Mouse (Mus musculus) frontal cortex, adult (tissue): ENCODE data around the gene Rusc2.

Source experiments
- ATAC-seq: cut with Nextera tagmentation; 2 replicates; pipeline ENCODE4 v1.9.2; 2017; ENCODE audit warnings: mild to moderate bottlenecking, moderate library complexity, mixed read lengths; ENCODE audit not compliant: low TSS enrichment

The Rusc2 gene

DNA sequence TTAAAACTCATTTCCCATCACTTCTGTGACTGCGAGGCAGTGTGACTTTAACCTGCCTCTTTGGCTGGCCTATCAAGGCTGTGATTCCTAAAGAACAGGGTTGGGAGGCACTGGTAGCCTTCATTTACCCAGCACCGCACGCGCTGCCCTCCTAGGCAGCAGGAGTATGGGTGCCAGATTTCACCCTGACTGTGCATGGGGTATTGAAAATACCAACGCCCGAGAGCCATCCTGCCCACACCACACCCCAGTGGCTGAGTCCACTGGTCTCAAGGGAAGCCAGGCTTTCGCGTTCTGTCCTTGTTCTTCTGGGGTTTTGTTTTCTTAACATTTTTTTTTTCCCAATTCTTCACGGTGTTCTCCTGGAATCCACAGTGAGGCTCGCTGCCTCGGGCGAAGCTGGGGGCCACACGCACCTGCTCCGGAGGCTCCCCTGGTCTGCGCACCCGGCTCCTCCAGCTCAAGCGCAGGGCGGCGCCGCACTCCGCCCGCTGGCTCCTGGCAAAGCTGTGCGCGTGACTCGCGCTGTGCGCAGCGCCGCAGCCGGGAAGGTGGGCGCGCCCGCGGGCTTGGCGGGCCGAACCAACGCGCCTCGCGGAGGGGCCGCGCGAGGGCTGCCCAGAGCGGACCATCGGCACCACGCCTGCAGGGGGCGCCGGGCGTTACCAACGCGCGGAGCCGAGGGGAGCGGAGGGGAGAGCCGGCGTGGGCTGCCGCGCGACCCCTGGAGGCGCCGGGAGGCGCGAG, at the start of gene Rusc2:
Gene Rusc2, plus strand, starts transcription at position 572 of the 747 bp plus-strand sequence.
- ATAC-seq: peak; percentile 91

DNA sequence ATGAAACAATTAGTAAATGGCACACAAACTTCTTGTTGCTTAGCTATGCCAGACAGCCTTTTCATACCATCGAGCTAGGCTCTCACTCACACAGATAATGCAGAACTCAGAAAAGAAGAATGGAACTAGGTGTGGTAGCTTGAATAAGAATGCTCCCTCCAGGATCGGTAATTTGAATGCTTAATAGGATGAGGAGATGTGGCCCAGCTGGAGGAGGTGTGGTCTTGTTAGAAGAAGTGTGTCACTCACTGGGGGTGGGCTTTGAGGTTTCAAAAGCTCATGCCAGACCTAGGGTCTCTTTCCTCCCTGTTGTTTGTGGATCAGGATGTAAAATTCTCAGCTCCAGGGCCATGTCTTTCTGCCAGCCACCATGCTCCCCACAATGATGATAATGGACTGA, 47.0 kb upstream of the Rusc2 start:
- ATAC-seq: no peak

DNA sequence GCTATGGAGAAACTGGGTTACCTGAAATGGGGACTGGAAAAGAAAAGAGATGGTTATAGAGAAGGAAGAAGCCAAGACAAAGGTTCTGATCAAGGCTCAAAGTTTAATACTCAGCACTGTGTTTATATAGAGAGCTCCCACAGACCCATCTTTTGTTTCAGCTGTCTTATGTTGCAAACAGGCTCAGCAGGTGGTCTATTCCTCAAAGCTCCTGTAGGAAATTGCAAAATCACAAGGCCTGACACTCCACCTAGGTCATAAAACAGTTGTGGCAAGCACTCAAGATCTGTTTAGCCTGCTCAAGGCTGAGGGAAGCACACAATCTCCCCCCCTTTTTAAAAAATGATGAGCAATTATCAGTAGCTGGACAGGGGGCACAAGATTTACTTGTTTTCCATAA, 45.6 kb upstream of the Rusc2 start:
- ATAC-seq: no peak

DNA sequence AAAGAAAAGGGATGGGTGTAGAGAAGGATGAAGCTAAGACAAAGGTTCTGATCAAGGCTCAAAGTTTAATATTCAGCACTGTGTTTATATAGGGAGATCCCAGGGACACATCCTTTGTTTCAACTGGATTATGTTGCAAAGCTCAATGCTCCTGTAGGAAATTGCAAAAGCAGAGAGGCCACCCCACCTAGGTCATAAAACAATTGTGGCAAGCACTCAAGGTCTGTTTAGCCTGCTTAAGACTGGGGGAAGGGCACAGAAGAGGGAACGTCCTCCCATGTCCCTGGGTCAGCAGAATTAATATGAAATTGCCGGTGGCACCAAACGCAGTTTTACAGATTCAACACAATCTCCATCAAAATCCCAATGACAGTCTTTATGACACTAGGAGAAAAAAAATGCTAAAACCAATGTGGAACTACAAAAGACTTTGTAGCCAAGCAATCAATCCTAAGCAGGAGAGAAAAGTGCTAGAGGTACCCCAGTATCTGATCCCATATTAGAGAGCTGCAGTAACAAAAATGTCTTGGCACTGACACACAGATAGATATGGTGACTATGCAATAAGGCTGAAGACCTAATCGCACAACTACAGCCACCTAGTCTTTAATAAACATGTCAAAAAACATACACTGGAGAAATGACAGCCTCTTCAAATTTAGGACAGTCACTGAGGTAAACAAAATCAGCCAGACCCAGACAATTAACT, 41.5 kb upstream of the Rusc2 start:
- ATAC-seq: no peak

DNA sequence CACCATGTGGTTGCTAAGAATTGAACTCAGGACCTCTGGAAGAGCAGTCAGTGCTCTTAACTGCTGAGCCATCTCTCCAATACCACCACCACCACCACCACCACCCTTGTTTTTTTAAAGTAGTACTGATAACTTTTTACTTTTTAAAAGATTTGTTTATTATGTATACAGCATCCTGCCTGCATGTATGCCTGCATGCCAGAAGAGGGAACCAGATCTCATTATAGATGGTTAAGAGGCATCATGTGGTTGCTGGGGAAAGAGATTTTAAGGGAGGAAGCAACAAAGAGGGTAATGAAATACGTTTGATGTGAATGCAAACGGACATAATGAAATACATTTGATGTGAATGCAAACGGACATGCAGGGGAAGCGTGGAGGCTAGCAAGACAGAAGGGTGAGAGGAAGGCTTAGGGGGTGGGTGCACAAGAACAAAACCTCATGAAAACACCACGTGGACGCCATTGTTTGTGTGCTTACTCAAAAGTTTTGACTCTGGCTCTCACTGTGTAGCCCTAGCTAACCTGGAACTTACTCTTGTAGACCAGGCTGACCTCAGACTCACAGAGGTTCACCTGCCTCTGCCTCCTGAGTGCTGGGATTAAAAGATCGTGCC, 40.4 kb upstream of the Rusc2 start:
- ATAC-seq: no peak

DNA sequence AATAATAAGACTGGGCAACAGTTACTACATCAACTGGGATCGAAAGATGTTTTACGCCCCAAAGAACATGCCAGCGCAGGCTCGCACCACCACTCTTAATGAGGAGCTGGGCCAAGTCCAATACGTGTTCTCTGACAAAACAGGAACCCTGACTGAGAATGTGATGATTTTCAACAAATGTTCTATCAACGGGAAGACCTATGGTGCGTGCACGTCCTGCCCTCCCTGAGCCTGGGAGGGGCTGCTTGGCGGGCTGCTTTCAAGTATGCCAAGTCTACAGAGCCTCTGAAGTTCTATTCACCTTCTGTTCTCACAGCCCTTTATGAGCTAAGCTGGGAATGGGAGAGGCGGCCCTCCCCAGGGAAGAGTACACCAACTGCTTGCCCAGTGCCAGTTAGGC, 39.3 kb upstream of the Rusc2 start:
- ATAC-seq: no peak

DNA sequence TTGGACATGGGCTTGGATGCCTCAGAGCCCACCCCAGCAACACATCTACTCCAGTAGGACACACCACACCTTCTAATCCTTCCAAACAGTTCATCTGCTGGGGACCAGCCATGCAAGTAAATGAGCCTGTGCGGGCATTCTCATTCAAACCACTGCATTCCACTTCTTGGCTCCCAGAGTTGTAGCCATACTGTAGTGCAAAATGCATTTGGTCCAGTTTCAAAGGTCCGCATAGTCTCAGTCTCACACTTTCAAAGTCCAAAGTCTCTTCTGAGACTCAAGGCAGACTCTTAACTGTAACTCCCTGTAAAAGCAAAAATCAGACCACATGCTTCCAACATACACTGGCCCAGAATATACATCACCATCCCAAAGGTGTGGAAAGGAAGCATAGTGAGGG, 36.8 kb upstream of the Rusc2 start:
- ATAC-seq: no peak

DNA sequence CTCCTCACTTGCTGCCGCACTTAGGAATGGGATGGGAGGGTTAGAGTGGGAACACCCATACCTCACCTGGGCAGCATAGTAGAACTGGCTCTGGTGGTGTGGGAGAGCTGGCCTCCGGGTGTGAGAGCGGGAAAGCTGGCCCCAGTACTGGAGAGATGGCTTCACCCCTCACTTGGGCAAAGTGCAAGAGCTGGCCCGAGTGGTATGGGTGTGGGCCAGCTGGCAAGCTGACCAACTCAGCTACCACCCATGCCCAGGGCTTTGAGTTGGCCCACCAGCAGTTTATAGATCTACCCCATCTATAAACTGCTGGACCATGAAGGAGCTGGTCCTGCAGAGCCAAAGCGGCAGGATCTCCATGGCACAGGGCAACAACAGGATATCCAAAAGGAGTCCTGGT, 32.6 kb upstream of the Rusc2 start:
- ATAC-seq: no peak

DNA sequence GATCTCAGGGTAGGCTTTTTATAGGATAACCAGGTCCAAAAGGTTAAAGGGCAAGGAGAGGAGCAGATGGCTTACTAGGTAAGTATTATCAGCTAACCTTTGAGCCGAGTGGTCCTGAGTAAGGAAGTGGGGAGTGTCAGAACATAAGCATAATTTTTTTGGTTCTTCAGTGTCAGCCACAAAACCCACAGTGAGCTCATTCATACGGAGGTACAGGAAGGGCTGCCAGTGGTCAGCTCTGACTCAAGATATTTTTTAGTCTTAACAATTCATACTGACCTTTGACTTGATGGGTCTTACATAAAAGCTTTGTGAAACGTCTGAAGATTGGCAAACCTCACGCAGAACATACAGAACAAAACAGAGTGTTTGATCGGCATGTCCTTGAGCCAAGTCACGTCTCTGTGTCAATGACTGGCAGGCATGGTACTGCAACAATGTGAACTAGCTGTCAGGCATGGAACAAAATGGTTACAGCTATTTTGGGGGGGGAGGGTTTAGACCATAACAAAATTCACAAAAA, 31.7 kb upstream of the Rusc2 start:
- no peak for ATAC-seq

DNA sequence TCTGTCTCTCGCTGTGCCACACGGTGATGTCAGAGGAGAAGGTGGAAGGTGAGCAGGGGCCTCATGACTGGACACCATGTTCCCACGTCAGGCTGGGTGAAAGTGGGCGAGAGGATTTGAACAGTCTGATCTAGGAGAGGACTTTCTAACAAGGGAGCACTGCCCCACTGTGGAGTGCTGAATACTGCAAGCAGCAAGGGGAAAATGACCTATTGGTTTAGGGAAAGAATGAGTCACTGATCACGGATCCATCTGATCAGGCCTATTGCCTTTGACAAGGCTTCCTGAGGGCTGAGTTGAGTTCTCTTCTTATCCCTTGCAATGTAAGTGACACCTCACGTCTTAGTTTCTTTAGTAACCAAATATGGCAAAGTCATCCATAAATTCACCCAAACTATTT, 28.1 kb upstream of the Rusc2 start:
- ATAC-seq: no peak

DNA sequence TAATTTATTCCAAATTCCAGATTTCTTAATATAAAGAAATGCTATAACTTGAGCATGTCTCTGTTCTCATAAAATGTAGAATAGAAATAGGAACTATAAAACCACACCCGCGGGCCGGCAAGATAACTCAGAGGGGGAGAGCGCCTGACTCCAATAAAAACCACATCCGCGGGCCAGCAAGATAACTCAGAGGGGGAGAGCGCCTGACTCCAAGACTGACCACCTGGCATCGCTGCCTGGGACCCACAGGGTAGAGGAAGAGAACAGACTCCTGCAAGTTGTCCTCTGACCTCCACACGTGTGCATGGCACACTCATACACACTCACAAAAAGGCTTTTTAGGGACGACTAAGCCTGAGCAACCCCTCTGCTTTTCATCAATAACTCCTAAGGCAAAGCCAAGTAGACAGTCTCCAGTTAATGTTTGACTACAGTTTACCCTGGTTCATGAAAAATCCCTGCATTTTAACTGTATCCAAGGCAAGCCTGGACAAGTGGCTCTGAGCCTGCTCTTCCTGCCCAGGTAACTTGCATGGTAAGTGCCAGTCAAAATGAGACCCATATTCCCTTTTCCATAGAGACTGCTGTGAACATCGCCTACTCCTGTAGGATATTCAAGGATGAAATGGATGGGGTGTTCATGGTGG, 16.7 kb upstream of the Rusc2 start:
- ATAC-seq: no peak

DNA sequence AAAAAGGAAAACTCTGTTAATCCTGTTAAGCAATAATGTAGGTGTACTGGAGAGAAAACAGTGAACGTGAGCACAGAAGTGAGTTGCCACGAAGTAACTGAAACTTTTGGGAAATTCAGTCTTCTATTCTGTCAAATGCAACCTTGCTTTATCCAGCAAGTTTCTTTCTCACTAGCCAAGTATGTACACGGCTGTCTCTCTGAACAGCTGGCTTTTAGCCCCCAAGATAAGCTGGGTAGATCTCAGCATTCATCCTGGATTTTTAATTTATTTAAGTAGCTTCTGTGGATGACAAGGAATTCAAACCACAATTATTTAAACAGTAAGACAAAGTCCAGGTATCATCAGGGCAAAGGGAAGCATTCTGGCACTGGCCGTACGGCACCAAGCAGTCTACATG, 14.5 kb upstream of the Rusc2 start:
- ATAC-seq: no peak

DNA sequence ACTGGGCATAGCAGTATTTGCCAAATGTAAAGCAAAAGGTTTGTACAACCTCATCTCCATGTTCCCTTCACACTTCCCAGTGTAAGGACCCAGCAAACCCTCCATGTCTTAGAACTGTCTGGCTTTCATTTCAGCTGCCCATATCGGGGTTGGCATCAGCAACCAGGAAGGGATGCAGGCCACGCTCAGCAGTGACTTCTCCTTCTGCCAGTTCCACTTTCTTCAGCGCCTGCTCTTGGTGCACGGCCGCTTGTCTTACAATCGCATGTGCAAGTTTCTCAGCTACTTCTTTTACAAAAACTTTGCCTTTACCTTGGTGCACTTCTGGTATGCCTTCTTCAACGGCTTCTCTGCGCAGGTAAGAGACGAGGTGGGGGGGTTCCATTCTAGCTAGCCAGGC, 14.0 kb upstream of the Rusc2 start:
- no peak for ATAC-seq

DNA sequence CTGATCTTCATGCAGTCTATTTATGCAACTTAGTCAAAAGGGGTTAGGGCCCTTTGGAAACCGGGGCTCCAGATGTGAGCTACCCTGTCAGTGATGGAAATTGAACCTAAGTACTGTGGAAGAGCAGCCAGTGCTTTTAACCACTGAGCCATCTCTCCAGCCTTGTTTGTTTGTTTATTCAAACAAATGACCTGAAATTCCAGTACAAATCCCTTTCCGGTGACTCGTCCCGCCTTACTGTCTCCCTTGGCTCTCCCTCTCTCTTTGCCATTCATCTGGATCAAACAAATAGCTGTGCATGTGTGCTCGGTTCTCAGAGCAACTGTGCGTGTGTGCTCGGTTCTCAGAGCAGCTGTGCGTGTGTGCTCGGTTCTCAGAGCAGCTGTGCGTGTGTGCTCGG, 10.4 kb upstream of the Rusc2 start:
- ATAC-seq: no peak

DNA sequence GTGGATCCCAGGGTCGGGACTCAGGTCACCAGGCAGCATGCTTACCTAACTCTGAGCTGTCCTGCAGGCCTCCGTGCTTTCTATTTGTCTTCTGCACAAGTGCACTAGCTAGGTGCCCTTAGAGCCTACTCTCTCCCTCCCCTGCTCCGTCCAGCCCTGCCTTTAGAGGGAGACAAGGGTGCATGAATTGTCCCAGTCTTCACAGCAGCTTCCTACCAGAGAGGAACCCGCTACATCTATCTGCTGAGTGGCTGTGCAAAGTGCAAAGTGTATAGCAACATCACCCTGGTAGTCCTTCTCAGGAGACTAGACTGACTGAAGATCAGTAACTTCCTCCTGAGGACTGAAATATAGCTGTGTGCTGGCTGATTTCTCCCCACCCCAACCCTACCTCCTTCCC, 9.6 kb upstream of the Rusc2 start:
- ATAC-seq: no peak

DNA sequence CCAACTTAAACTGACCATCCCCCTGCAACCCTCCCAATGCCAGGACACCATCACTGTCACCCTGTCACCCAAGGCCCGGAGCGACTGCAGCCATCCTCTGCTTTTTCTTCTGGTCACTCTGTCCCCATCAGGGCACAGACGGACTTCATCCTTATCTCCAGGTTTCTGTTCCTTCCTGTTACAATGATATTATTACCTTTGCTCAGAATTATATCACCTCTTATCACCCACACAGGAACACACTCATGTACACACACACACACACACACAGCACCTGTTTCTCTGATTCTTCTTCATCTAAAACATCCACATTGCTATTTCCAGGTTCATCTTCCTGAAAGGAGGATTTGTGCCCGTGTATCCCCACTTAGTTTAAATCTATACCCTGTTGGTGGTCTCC, 7.5 kb upstream of the Rusc2 start:
- no peak for ATAC-seq

DNA sequence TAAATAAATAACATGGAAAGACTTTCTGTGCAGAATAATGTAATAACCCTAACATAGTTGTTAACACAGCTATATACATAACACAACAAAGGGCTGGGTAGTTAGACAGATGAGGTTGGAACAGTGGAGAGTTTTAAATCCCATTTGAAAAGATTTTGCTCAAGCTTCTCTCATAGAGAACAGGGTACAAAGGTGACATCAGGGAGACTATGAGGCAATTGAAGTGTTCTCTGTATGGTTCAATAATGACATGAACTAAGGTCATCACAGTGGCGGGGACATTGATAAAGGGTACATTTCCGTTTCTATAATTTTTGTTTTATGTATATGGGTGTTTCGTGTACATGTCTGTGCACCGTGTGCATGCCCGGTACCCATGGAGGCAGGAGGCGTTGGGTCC, 2.2 kb upstream of the Rusc2 start:
- ATAC-seq: no peak

DNA sequence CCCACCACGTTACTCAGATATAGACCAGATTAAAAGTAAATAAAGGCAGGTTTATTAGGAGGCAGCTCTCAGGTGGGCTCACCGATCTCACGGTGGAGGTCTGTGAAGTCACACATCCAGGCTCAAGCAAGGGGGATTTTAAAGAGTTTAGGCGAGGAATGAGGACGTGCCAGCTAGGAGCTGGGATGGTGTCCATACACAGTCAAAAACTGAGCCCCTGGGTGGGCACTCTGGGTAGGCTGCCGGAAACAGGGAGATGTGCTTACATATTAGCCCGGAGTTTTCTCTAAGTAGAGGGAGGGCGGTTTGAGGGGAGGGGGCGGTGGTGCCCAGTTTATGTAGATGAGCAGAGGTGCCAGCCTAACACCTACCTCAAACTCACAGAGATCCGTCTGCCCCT, 828 bp upstream of the Rusc2 start:
- peak; percentile 0; the same call in 1 of the 2 replicates for ATAC-seq

DNA sequence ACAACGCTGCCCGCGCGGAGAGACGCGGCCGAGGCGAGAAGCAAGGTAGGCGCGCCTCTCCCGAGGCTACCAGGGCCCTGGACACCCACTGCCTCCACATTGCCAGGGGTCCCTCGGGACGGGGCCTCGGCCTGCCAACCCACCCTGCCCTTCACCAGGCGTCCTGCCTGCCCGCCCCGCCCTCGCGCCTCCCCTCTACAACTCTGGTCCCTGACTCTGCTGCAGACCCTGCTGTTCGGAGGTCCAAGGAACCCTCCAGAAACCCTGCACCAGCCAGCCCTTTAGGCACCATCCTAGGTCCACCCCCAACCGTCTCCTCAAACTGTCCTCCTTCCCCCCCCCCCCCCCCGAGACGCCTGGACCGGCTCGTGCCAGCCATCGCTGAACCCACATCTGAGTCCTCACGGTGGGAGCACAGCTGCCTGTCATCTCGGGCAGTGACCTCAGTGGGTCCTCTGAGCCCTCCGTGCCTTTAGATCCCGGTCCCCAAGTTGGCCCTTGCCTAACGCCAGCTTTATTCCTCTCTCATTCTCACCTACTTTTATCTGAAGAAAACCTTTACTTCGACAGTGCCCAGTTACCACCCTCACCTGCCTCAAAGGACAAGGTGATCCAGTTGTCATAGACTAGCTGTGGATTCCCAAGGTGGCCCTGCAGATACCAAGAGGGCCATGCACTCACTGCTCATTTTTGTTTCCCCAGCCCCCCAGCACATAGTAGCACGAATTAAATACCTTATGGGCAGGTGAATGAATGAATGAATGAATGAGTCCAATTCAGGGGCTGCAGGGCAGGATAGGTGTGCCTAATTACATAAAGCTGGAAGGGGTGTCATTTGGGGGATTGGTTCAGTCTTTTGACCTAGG, 609 bp downstream of the Rusc2 start:
- ATAC-seq: peak; percentile 44

DNA sequence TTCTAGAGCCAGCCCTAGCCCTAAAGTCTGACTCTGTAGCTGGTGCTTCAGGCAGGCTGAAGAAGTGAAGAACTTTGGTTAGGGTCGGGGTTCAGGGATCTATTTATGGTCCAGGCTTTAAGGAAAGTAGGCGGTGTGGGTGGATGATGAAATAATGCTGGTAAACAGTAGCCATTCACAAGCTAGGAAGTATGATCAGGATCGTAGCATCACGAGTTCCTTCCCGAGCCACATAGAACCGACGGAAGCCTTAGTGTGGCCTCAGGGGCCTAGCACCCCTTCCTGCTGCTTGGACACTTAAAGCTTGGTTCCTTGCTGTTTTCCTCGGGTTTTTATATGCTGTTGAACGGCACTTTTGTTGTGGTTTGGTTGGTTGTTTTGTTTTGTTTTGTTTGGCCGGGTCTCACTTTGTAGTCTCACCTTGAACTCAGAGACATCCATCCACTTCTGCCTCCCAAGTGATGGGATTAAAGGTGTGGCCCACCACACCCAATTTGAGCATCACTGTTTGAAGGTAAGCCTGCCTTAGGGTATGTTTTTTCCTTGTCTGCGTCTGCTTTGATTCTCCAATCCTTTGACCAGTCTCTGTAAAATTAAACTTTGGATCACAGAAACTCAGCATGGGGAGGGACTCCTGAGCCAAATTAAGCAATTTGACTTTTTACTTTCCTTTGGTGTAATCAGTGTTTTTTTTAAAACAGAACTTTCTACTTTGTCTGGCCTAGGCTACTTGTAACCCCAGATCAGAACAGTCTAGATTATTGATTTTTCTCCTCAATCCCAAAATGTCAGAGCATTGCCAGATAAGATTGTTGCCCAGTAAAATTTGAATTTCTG, 1.7 kb downstream of the Rusc2 start:
- no peak for ATAC-seq

DNA sequence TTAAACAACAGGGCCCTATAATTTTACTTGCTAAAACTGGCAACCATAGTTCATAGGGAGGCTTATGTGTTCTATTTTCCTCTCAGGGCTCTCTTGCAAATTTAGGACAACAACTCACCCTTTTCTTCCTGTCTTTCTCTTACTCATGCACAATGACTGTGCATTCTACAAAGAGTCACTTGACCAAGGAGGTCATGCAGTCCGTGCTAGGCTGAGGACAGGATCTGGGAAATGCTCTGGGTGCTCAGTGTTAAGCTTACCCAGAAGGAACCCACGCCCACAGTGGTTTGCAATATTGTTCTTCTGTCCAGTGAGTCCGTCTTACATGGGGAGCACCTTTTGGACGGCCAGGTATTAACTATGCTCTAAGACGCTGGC, 2.3 kb downstream of the Rusc2 start:
- no peak for ATAC-seq
